Mouse (Mus musculus) right cerebral cortex, postnatal 14 days (tissue): Measurements from ENCODE around the gene Olfr1095.

Experiments
- DNase-seq: peaks from one replicate; pipeline ENCODE4 v3.0.0; 2022

The Olfr1095 gene

GRCm38 (mm10) chr2:86851596-86851995, at the start of gene Olfr1095:
Gene Olfr1095 (minus strand): TSS chr2:86851696.
- no peak for DNase-seq

DNA sequence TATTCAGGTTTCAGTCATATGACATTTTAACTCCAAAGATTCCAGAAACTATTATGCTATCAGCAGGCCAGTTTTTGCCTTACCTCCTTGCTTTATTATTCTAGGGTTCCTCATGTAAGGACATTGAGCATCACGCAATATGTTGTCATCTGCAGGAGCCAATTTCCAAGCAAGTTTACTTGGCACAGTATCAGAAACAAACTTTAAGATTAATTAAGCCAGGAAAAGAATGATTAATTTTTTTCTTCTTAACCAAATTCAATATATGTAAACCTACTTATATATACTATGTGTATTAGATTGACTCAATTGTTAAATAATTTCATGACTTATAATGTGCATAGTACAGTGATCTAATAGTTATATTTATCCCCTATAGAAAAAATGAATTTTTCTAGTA, 40.6 kb upstream of the Olfr1095 start, which contains the start of gene Olfr1097:
Gene Olfr1097, minus strand, starts transcription at position 101 of the 400 bp plus-strand sequence.
- no peak for DNase-seq

DNA sequence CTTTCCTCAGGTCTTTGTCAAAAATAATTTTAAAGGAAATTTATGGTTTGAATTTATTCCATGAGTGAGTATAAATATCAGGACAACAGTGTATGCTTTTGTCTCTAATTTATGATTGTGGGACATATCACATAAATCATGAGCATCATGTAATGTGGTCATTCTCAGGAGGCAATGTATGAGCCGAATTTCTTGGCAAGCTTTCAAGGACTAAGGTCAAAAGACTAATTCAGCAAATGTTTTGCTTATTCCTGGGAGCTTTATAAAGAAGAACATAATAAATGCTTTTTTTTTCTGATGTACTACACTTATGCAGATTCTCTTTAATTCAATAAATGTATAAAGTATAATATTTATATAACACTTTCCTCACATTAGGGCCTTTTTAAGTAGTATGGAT, 23.2 kb upstream of the Olfr1095 start, which contains the start of gene Gm13723:
Gene Gm13723, minus strand, starts transcription at position 101 of the 400 bp plus-strand sequence.
- no peak for DNase-seq

- no peak for DNase-seq
These were observed 27.1 kb downstream of the Olfr1095 start, which contains the start of gene Olfr1094 for GRCm38 (mm10) chr2:86824363-86824762. Gene Olfr1094 (plus strand): TSS chr2:86824663.

- DNase-seq, result no peak
These were observed 41.6 kb downstream of the Olfr1095 start, which contains the start of gene Olfr141 for GRCm38 (mm10) chr2:86809918-86810317. Gene Olfr141 (minus strand): TSS chr2:86810018.
